Mouse (Mus musculus): Measurements from ENCODE around the gene Top2a.

GRCm38 (mm10) chr11:98954801-98955706 lies 68.9 kb downstream of the Top2a start:
- no peak for TF ChIP-seq GATA1 (IDR thresholded peaks at IDR 0.05; ENCODE audit: borderline replicate concordance, low read length)
- TF ChIP-seq FLI1 (IDR thresholded peaks at IDR 0.05; ENCODE audit: low read length) = no peak
